In the genomic region with DNA sequence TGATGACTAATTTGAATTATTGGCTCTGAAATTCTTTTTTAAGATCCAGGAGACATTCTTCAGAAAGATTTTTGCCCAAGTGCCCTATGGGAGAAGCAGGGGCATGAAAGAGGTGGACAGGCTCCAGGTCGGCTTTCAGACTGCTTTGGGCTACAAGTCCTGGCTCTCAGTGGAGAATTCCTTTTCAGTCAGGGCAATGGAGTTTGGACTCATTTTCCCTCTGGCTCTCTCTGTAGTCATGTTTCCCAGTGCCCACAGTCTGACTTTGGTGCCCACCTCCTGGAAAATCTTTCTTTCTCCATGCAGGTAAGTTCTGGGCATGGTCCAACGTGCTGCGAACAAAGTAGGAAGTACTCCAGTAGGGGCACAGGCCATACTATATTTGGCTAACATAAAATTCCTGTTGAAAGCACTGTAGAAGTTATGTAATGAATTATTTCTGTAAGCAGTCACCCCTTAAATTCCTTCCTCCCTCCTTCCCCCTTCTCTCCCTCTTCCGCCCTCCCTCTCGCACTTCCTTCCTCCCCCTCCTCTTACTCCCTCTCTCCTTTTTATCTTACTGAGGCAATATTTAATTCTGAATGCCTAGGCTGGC, we compare ENCODE assay signal across 25 mouse cellular contexts. TPM values are rescaled to one million over a fixed set of nuclear protein-coding genes. Genes with fewer than 3 reads are reported as not detected.
A peak's percentile ranks its signal among the peaks of the same experiment; 100 is the strongest.
DNase-seq lines count a peak whose midpoint lies in the region; ATAC-seq and TF ChIP-seq lines count a peak whose summit lies in the region.
"Had no signal": no experiment of that assay in that cellular context is flagged by ENCODE, and none has a peak within 500 bp of the region (broad histone marks: within the 10 kb centered on the region; RNA-seq: fewer than 3 reads in every experiment).

No protein-coding gene starts in this region.

- no peak overlapping the region for H3K4me2 ChIP-seq in lung, embryonic 16.5 days (ENCODE audit: low read depth, low read length)
- no peak overlapping the region for H3K4me2 ChIP-seq in kidney, embryonic 14.5 days (replicated peaks; ENCODE audit: low read depth, low read length)
- H3K4me2 ChIP-seq: hindbrain, embryonic 14.5 days; intestine, embryonic 15.5 days; neural tube, embryonic 15.5 days; stomach, embryonic 15.5 days had no signal

- H3K4me1 ChIP-seq in lung, embryonic 16.5 days (replicated peaks; ENCODE audit: control insufficient read depth, insufficient read depth, low read length): peaks cover 9% of the 10 kb centered on the region
- H3K4me1 ChIP-seq in kidney, adult 2 months (ENCODE audit: control insufficient read depth, insufficient read depth, low read length): peaks cover 8% of the 10 kb centered on the region; the same call in 1 of the 2 replicates
- peaks cover 14% of the 10 kb centered on the region for H3K4me1 ChIP-seq in kidney, embryonic 14.5 days (ENCODE audit: control insufficient read depth, insufficient read depth, low read length)
- H3K4me1 ChIP-seq: neural tube, embryonic 15.5 days had no signal

- no peak overlapping the region for H3K9ac ChIP-seq in lung, embryonic 16.5 days (ENCODE audit: low read length)
- H3K9ac ChIP-seq in kidney, embryonic 14.5 days (ENCODE audit: low read depth, low read length): no peak overlapping the region
- H3K9ac ChIP-seq: hindbrain, embryonic 14.5 days; intestine, embryonic 15.5 days; liver, postnatal 0 days; neural tube, embryonic 15.5 days; stomach, embryonic 15.5 days had no signal

- H3K27me3 ChIP-seq in lung, embryonic 16.5 days (ENCODE audit: control insufficient read depth, insufficient read depth, low read depth, low read length): no peaks in the 10 kb centered on the region
- H3K27me3 ChIP-seq in kidney, adult 2 months (replicated peaks; ENCODE audit: control insufficient read depth, insufficient read depth, low read length): no peaks in the 10 kb centered on the region
- H3K27me3 ChIP-seq in kidney, embryonic 14.5 days (ENCODE audit: control insufficient read depth, insufficient read depth, low read length): no peaks in the 10 kb centered on the region
- H3K27me3 ChIP-seq: intestine, embryonic 15.5 days; neural tube, embryonic 15.5 days; stomach, embryonic 15.5 days had no signal

- no peaks in the 10 kb centered on the region for H3K36me3 ChIP-seq in lung, embryonic 16.5 days (ENCODE audit: control insufficient read depth, insufficient read depth, low read length)
- H3K36me3 ChIP-seq in kidney, adult 2 months (ENCODE audit: control insufficient read depth, insufficient read depth, low read length): no peaks in the 10 kb centered on the region
- no peaks in the 10 kb centered on the region for H3K36me3 ChIP-seq in kidney, embryonic 14.5 days (ENCODE audit: control insufficient read depth, insufficient read depth, low read length)
- H3K36me3 ChIP-seq: heart, embryonic 10.5 days; intestine, embryonic 15.5 days; neural tube, embryonic 15.5 days; stomach, embryonic 15.5 days had no signal

- TF ChIP-seq CTCF in kidney, adult 2 months (conservative IDR thresholded peaks at IDR 0.05; ENCODE audit: insufficient read depth, insufficient read length, low read depth, low read length): no peak

- H3K4me3 ChIP-seq in lung, embryonic 16.5 days (ENCODE audit: low read length): no peak overlapping the region
- H3K4me3 ChIP-seq in kidney, adult 2 months (ENCODE audit: insufficient read depth, low read depth, low read length): no peak overlapping the region
- no peak overlapping the region for H3K4me3 ChIP-seq in kidney, embryonic 14.5 days (ENCODE audit: low read length)
- H3K4me3 ChIP-seq: heart, embryonic 10.5 days; intestine, embryonic 15.5 days; neural tube, embryonic 15.5 days; stomach, embryonic 15.5 days had no signal

- no peak for DNase-seq in lung, postnatal 4 days
- peak; percentile 65 for DNase-seq in kidney, adult 2 months
- DNase-seq in kidney, postnatal 36 days: peak; percentile 41 to 49
- no peak for DNase-seq in adrenal gland, postnatal 36 days
- no peak for DNase-seq in gastrocnemius, postnatal 14 days
- DNase-seq: cerebellum, adult 2 months; cerebellum, postnatal 36 days; gastrocnemius, postnatal 25 days; heart, postnatal 36 days; liver, postnatal 0 days; right cerebral cortex, postnatal 14 days; spleen, adult 18-20 months had no signal

- H3K9me3 ChIP-seq in lung, embryonic 16.5 days (ENCODE audit: control insufficient read depth, low read length): no peaks in the 10 kb centered on the region
- H3K9me3 ChIP-seq in kidney, embryonic 14.5 days (ENCODE audit: control insufficient read depth, low read length): no peaks in the 10 kb centered on the region
- H3K9me3 ChIP-seq: heart, embryonic 10.5 days; intestine, embryonic 15.5 days; neural tube, embryonic 15.5 days; stomach, embryonic 15.5 days had no signal

- peak overlapping the region; percentile 8; the same call in 1 of the 2 replicates for H3K27ac ChIP-seq in lung, embryonic 16.5 days (ENCODE audit: low read length)
- H3K27ac ChIP-seq in kidney, adult 2 months (ENCODE audit: insufficient read depth, low read depth, low read length): peak overlapping the region; percentile 15; the same call in 1 of the 2 replicates
- no peak overlapping the region for H3K27ac ChIP-seq in kidney, embryonic 14.5 days (ENCODE audit: low read depth, low read length)
- H3K27ac ChIP-seq: heart, embryonic 10.5 days; hindbrain, embryonic 14.5 days; neural tube, embryonic 15.5 days had no signal

- TF ChIP-seq POLR2A in kidney, adult 2 months (IDR thresholded peaks at IDR 0.05; ENCODE audit: low read depth, low read length): no peak

- ATAC-seq in lung, embryonic 16.5 days (ENCODE audit: low read depth): peak; percentile 49
- 0 out of 2 replicates have a peak, but pooled peaks have one; percentile 38 for ATAC-seq in kidney, embryonic 14.5 days (ENCODE audit: low FRiP score, low TSS enrichment)
- ATAC-seq: liver, postnatal 0 days; midbrain, embryonic 16.5 days had no signal

- 41% methylated on average over 5 of the region's 5 CpGs for WGBS in lung, embryonic 16.5 days
- WGBS in kidney, adult 2 months: 28% methylated on average over 5 of the region's 5 CpGs
- WGBS in kidney, embryonic 14.5 days: 40% methylated on average over 5 of the region's 5 CpGs

- intact Hi-C loops in gastrocnemius, postnatal 14 days (cut with DNase I; ENCODE audit: low total_unique reads): no loop called here

RNA-seq across cellular contexts. Expression of gene Tcf21, which starts 57.7 kb away (rescaled TPM):
- polyA plus RNA-seq in lung, embryonic 16.5 days (2015; fragmentation: Nextera tagmentation; extraction: Ambion mirVana): 383 and 396 TPM in 2 replicates
- polyA plus RNA-seq in kidney, adult 2 months (2012; rRNA removed): 124 and 141 TPM in 2 replicates
- 331 and 384 TPM in 2 replicates for polyA plus RNA-seq in kidney, embryonic 14.5 days (2014; fragmentation: Nextera tagmentation; extraction: Ambion mirVana)
- total RNA-seq in adrenal gland, postnatal 36 days (2021): 10 to 100 TPM in 1 of 2 experiments, 1 to 10 TPM in 1; 8.9 to 13.1 TPM
- not detected for total RNA-seq in gastrocnemius, postnatal 14 days (2021)
- total RNA-seq: gastrocnemius, postnatal 25 days; left cerebral cortex, adult 18-20 months; left cerebral cortex, postnatal 36 days; megakaryocyte-erythroid progenitor cell, adult 5-6 weeks had no signal
- polyA plus RNA-seq: forebrain, embryonic 11.5 days; frontal cortex, adult 2 months; neural tube, embryonic 15.5 days had no signal

Comparison
In these comparisons a context has a peak if more than half of its experiments do, and no peak if none do; other contexts are left out.
1. DNase-seq: peak in kidney, adult 2 months (single experiment) and kidney, postnatal 36 days (2 of 2); none in lung, postnatal 4 days (0 of 2), adrenal gland, postnatal 36 days (0 of 2) and gastrocnemius, postnatal 14 days (single experiment).